Mouse (Mus musculus): ENCODE measurements around the gene Bend5. TPM values are rescaled to one million over a fixed set of nuclear protein-coding genes. Genes with fewer than 3 reads are reported as not detected.

The Bend5 gene
- not detected for polyA plus RNA-seq (2014; fragmentation: Illumina TruSeq; extraction: RNeasy Lipid Tissue Mini Kit (QIAGEN cat#74804); ENCODE audit: low read depth, low replicate concordance)

DNA sequence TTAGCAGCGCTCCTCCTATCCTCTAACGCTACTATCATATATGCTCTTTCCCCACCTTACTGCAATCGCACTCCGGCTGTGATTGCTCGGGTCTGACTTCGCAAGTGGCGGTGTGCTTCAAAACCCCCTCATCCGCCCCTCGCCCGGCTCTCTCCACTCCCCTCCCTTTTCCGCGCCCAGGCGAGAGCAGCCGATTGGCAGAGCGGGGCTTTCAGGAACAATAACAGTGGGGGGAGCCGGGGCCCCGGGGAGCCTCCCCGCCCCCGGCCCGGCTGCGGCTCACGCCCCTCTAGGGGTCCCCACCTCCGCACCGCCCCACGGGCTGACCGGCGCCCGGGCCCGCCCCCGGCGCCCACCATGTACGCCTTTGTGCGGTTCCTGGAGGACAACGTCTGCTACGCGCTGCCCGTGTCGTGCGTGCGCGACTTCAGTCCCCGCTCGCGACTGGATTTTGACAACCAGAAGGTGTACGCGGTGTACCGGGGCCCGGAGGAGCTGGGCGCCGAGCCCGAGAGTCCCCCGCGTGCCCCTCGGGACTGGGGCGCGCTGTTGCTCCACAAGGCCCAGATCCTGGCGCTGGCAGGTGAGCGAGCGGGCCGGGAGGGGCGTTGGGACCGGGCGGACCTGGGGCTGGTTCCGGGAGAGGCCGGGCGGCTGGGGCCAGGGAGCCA, at the start of gene Bend5:
Bend5 (plus strand) TSS at position 189 of the 671 bp plus-strand sequence.

